Mouse (Mus musculus): Measurements from ENCODE around the gene Gm16253.
A peak's percentile ranks its signal among the peaks of the same experiment; 100 is the strongest.

The Gm16253 gene

GRCm38 (mm10) chr3:96576690-96577541, at the start of gene Gm16253:
Gene Gm16253 (plus strand): TSS chr3:96576984.
- peak; percentile 83 for DNase-seq

DNA sequence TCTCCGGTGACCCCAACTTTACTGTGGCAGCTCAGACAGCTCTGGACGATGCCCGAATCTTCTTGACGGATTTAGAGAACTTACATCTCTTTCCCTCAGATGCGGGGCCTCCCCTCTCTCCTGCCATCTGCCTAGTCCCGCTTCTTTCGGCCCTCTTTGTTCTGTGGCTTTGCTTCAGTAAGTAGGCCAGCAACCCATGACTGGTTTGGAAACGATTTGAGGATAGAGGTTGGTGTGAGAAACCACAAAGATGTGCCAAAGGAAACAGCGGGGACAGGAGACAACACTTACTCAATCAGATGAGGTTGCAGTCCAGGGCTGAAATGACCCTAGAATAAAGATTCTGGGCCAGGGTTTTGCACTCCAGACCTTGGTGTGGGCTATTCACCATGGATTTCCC, 48.3 kb upstream of the Gm16253 start:
- DNase-seq, result no peak

DNA sequence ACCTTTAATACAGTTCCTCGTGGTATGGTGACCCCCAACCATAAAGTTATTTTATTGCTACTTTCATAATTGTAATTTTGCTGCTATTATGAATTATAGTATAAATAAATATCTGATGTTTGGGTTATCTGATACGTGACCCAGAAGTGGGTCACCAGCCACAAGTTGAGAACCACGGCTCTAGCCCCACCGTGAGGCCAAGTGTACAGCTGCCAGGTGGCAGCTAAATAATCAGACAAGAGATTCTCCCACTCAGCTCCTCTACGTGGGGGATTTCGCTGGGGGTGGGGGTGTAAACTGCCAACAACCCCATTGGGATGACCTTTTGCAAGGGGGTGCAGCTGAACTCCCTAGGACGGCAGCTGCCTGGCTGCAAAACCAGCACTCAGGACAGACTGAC, 44.7 kb upstream of the Gm16253 start:
- no peak for DNase-seq

DNA sequence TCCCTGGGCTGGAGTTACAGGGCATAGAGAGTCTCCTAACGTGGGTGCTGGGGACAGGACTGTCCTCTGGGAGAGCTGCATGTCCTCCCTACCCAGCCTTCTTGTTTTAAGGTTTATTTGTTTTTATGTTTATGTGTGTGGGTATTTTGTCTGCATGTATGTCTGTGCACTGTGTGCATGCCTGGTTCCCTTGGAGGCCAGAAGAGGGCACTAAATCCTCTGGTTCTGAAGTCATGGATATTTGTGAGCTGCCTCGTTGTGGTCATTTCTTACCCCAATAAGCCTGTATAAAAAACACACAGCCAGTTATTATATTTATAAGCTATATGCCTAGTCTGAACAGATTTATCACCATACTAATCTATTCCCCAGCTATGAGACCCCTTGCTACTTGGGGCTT, 42.5 kb upstream of the Gm16253 start:
- no peak for DNase-seq

GRCm38 (mm10) chr3:96539316-96539715, 37.5 kb upstream of the Gm16253 start:
- DNase-seq, result no peak

DNA sequence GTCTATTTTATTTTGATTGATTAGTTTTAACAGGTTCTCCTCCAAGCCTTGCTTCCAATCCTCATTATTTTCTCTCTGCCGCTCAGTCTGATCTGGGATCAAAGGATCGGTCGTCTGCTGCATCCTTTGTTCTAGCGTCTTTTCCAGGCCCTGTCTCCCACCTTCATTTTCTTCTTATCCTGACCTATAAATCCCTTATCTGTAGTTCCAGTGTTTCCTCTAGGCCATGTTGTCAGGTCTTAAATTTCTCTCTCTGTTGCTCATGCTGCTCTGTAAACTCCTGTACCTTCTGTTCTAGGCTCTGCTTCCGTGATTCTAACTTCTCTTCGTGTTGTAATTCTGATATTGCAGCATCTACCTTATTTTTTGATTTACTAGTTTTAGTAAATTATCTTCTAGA, 36.0 kb upstream of the Gm16253 start:
- no peak for DNase-seq

DNA sequence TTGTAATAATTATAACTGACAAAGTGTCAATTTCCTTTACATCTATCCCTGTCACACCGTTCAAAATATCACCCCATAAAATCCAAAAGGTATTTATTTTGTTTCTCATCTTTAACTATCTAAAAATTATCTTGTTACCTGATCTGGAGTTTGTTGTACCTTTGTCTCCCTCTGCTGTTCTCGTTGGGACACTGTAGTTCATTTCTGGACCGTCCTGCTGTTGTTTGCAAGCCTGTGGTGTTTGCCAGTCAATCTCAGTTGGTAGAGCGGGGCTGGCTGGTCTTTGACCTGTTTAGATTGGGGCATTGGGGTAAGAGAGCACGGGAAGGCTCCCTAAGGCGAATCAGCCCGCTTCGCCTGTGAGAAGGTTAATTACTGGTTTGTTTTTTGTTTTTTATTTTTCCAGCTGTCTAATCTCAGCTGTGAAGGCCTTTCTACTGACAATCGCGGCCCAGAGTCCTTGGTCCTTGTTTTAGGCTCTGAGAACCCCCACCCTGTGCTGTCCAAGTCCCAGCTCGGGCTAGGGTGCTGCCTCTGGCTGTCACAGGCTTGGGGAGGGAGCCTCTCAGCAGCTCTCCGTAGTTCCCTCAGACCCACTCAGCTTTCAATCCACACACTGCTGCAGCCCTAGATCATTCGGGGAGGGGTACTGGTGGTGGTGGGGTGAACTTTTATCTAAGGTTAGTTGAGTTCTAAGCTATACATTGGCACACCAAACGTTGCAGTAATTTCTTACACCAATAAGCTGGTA, 35.3 kb upstream of the Gm16253 start:
- no peak for DNase-seq

DNA sequence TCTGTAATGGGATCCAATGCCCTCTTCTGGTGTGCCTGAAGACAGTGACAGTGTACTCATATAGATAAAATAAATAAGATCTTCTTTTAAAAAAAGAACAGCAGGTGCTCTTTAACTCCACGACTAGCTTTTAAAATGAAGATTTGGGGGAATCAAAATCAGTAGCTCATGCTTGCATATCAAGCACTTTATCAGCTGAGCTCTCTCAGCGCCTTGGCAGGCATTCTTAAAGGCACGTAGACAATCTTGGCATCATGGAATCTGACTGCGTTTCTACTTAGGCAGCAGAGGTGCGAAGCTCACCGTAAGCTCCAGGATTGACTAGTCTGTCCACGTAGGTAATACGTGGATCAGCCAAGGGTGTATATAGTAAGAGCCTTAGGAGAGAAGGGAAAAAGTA, 34.2 kb upstream of the Gm16253 start:
- DNase-seq, result no peak

DNA sequence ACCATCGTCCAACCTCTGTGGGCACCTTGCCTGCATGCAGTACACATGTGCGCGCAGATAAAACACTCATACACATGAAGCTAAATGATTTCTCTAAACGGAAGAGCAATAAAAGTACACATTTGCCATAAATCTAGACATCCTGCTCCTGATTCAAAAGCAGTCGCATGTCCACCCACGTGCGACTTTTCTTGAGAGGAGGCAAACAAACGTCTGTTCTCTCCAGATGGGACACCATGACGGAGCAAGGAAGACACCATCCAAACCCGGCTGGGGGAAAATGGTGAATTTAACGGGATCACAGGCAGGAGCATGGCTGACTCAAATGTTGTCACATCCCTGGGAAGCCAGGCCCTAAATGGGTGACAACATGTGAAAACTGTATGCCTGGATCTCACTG, 33.4 kb upstream of the Gm16253 start:
- no peak for DNase-seq

- DNase-seq, result no peak
Observed at GRCm38 (mm10) chr3:96545565-96545964, 31.2 kb upstream of the Gm16253 start.

GRCm38 (mm10) chr3:96546880-96547279, 29.9 kb upstream of the Gm16253 start:
- DNase-seq, result no peak

GRCm38 (mm10) chr3:96547389-96547960, 29.3 kb upstream of the Gm16253 start:
- peak; percentile 80 for DNase-seq

DNA sequence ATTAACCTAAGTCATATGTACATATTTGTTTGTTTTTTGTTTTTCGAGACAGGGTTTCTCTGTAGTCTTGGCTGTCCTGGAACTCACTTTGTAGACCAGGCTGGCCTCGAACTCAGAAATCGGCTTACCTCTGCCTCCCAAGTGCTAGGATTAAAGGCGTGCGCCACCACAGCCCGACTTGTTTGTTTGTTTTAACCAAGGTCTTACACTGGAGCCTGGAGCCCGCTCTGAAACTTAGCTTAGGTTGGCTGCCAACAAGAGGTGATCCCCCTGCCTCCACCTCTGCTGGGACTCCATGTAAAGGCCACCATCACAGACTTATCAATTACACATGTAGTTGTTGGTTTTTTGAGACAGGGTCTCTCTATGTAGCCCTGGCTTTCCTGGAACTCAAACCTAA, 28.0 kb upstream of the Gm16253 start:
- no peak for DNase-seq

DNA sequence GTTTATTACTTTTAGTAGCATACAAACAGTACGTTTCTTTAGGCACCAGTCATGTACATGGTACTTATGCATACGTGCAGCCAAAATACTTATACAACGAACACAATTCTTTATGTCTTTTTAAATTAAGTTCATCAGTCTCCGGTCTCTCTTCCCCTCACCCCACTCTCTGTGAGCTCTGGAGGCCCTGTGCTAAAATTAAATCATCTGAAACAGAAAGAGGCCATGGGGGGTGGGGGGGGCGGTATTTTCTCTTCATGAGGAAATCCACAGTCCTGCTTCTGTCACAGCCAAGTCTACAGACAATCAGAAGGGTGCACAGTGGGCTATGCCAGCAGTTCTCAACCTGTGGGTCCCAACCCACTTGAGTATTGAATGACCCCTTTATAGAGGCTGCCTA, 27.4 kb upstream of the Gm16253 start:
- no peak for DNase-seq

GRCm38 (mm10) chr3:96551203-96551602, 25.6 kb upstream of the Gm16253 start:
- DNase-seq, result peak; percentile 72

GRCm38 (mm10) chr3:96551890-96552289, 24.9 kb upstream of the Gm16253 start:
- DNase-seq, result no peak

DNA sequence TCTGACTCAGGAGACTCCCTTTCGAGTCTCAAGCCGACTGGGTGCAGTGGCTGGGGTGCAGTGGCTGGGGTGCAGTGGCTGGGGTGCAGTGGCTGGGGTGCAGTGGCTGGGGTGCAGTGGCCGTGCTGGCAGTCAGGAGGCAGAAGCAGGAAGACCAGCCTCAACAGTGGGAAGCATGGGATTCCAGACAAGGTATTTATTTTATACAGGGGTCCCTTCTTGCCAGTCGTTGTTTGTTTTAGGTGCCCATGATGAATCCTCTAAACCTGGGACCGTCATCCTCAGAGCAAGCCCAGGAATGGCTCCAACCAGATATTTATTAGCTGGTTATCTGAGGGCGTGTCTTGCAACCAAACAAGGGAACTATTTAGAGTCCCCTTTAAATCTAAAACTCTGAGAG, 23.2 kb upstream of the Gm16253 start:
- no peak for DNase-seq

DNA sequence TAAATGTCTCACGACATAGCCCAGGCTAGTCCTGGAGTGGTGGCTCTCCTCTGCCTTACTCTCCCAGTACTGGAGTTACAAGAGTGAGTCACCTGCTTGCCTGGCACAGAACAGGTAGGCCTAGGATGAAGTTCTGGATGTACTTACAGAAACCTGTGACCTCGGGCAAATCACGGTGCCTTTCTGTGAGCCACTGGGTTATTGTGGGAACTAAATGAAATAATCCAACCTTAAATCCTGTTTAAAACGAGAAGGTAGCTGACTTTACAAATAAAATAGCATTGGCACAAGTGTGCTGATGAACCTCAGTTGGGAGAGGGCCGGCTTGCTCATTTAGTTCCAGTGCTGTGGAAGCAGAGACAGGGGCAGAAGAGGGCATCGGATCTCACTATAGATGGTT, 22.5 kb upstream of the Gm16253 start:
- no peak for DNase-seq

DNA sequence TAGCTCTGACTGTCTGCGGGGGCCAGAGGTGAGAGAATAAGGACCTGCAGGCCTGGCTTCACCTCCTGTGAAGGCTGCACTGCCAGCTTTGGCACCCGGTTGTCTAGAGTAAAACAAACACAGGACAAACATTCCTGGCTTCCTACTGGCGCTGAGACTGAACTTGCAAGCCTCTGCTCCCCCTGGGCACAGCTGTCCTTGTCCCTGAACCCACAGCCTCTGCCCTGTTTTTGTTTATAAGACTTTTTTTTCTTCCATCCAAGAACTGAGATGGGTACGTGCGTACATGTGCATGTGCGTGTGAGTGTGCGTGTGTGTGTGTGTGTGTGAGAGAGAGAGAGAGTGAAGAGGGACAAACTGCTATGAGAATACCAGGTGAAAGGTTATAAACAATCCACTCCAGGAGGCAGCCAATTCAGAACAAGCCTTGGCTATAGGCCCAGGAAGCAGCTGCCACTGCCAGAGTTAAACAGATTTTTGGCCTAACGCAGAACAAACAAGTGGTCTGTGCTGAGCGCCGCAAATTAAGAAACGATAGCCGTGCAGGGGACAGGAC, 21.7 kb upstream of the Gm16253 start:
- no peak for DNase-seq

- DNase-seq, result no peak
Observed at GRCm38 (mm10) chr3:96555999-96556614, 20.7 kb upstream of the Gm16253 start.

DNA sequence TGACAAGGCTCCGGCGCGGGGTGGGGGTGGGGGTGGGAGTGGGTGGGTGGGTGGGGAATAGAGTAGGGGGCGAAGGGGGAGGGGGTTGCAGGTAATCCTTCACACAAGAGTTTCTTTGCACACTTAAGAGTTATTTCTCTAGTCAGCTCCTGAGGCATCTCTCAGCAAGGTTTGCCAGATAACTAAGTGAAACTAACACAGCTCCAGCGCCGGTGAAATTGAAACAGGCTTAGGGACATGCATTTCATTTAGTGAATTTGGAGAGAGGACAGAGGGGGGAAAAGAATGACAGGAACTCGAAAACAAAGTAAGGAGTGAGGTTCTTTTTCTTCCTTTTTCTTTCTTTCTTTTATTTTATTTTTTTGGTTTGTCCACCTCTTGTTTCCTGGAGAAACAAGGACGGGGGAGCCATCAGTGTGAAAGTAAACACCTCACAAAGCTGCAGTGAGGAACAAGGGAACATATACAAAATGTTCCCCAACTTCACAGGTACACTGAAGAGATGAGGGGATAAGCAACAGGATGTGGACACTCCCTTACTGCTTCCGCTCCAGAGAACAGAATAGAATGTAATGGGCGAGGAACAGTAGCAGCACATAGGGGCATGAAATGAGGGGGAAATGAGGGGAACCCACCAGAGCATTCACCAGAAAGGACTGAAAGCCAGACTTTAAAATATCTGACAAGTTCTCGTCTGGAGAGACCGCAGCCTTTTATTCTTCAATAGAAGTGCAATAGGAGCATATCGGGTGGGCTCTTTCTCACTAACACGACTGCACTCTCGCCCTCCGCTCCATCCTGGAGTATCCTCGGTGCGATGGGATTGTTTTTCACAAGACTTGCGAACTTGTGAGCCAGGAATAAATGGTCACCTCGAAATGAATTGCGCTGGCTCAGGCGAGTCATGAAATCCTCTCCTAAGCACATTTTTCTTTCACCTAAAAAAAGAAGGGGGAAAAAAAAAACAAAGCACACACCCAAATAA, 19.8 kb upstream of the Gm16253 start:
- DNase-seq, result peak; percentile 67

DNA sequence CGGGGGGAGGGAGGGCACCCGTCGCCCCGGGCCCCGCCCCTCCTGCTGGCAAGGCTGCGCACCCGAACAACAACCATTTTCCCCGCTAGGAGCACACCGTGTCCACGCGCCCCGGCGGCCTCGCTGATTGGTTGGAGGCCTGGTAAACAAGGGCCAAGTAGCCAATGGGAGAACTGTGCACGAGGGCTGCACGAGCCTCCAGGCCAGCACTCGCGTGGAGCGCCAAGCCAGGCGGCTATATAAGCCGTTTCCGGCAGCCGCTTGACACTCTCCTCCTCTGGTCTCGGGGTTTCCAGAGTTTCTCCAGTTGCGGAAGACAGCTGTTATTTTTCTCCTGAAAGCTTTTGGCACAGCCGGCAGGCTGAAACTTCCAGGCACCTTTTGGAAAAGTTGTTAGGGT, 19.1 kb upstream of the Gm16253 start, which contains the start of gene Txnip:
Gene Txnip, plus strand, starts transcription at position 264 of the 400 bp plus-strand sequence.
- peak; percentile 99 for DNase-seq
